Mouse (Mus musculus): ENCODE results near the gene 1700011M02Rik. TPM values are rescaled to one million over a fixed set of nuclear protein-coding genes. Genes with fewer than 3 reads are reported as not detected.
"Not testable (repeated sequence)": the region's sequence is repeated elsewhere in the genome, so short reads cannot be mapped to it uniquely, and the experiment has no call there.

Gene 1700011M02Rik
- polyA plus RNA-seq, 1 experiment from 2014 or later: not detected

DNA sequence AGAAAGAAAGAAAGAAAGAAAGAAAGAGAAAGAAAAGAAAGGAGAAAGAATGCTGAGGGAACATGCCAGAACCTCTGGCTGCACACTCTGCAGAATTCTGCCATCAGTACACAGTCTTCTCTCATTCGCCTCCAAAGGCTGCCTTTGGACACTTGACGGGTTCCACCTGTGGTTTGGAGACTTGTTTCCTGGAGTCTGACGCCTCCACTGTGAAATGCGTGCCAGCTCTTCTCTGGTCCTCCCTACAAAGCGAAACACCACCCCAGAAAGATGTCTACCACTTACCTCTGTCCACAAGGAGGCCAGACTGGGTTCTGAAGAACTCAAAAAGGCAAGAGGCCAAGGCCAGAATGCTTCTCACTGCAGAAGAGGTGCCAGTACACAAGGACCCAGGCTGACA lies 28.0 kb downstream of the 1700011M02Rik start:
- Histone ChIP-seq H3K4me3 (ENCODE audit: low read depth, low read length) (no peak overlapping the region), H3K9ac (ENCODE audit: low read length) (no peak overlapping the region), H3K4me1 (replicated peaks; ENCODE audit: control insufficient read depth, insufficient read depth, low read length) (no peaks in the 10 kb centered on the region), H3K4me2 (ENCODE audit: low read depth, low read length, severe bottlenecking) (no peak overlapping the region), H3K27me3 (ENCODE audit: control insufficient read depth, insufficient read depth, low read length) (no peaks in the 10 kb centered on the region; the same call in 1 of the 2 replicates), H3K36me3 (ENCODE audit: control insufficient read depth, insufficient read depth, low read length) (no peaks in the 10 kb centered on the region), H3K27ac (ENCODE audit: low read depth, low read length) (no peak overlapping the region), H3K9me3 (ENCODE audit: control insufficient read depth, low read length) (no peaks in the 10 kb centered on the region)
- no peak for ATAC-seq (replicated peaks; ENCODE audit: low FRiP score)
- 86% methylated on average over 5 of the region's 5 CpGs for WGBS
- DNase-seq (ENCODE audit: low spot score): no peak

DNA sequence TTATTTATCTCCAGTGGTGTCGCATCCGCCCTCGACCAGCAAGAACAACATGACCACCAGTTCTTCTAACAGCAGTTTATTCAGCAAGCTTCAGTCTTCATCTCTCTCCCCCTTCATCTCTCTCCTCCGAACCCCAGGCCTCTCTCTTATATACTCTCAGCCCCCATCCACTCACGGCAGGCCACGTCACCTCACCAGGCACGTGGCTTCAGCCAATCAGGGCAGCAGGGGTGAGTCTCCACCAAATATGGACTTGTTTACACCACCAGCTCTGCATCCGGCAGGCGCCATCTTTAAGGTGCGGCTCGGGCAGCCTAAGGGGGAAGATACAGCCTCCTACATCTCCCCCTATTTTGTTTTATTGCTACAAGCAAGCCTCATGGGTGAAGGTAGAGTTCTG lies 41.4 kb downstream of the 1700011M02Rik start:
- not testable (repeated sequence) for ATAC-seq (replicated peaks; ENCODE audit: low FRiP score); H3K4me1 ChIP-seq (replicated peaks; ENCODE audit: control insufficient read depth, insufficient read depth, low read length); DNase-seq (ENCODE audit: low spot score); H3K4me2 ChIP-seq (ENCODE audit: low read depth, low read length, severe bottlenecking); H3K9me3 ChIP-seq (ENCODE audit: control insufficient read depth, low read length); H3K27me3 ChIP-seq (ENCODE audit: control insufficient read depth, insufficient read depth, low read length); H3K9ac ChIP-seq (ENCODE audit: low read length); H3K36me3 ChIP-seq (ENCODE audit: control insufficient read depth, insufficient read depth, low read length); H3K4me3 ChIP-seq (ENCODE audit: low read depth, low read length); H3K27ac ChIP-seq (ENCODE audit: low read depth, low read length)
- WGBS: 86% methylated on average over 11 of the region's 11 CpGs

DNA sequence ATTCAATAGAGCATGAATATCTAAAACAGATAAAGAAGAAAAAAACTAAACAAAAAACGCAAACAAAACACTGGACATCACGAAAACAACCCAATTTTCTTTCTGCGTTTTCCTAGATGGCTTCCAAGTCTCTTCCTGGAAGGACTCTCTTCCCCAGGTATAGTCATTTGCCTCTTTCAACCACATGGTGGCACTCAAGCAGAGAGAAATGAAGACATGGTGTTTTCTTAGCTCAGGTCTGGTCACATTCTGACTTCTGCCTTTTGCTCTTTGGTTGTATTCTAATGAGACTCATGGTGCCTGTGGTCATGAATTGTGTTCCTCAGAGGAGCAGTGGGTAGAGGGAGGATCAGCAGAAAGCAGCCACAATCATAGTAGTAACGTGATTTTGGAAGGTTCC lies 50.2 kb downstream of the 1700011M02Rik start:
- Histone ChIP-seq H3K27me3 (ENCODE audit: control insufficient read depth, insufficient read depth, low read length) (no peaks in the 10 kb centered on the region), H3K27ac (ENCODE audit: low read depth, low read length) (no peak overlapping the region), H3K9ac (ENCODE audit: low read length) (no peak overlapping the region), H3K4me3 (ENCODE audit: low read depth, low read length) (no peak overlapping the region), H3K36me3 (ENCODE audit: control insufficient read depth, insufficient read depth, low read length) (no peaks in the 10 kb centered on the region), H3K9me3 (ENCODE audit: control insufficient read depth, low read length) (no peaks in the 10 kb centered on the region), H3K4me2 (ENCODE audit: low read depth, low read length, severe bottlenecking) (no peak overlapping the region), H3K4me1 (replicated peaks; ENCODE audit: control insufficient read depth, insufficient read depth, low read length) (no peaks in the 10 kb centered on the region)
- WGBS: 31% methylated on average over 4 of the region's 4 CpGs
- no peak for ATAC-seq (replicated peaks; ENCODE audit: low FRiP score)
- no peak for DNase-seq (ENCODE audit: low spot score)

Other genes with a start within 250 kb of the 1700011M02Rik start
- not detected in 2 replicates for gene Gm3880, start 221.9 kb upstream of the 1700011M02Rik start, polyA plus RNA-seq (2014; fragmentation: Nextera tagmentation; extraction: Ambion mirVana)
- not detected in 2 replicates for gene Gm9112, start 201.3 kb upstream of the 1700011M02Rik start, polyA plus RNA-seq (2014; fragmentation: Nextera tagmentation; extraction: Ambion mirVana)
- not detected in 2 replicates for gene Dmrtc1b, start 201.0 kb upstream of the 1700011M02Rik start, polyA plus RNA-seq (2014; fragmentation: Nextera tagmentation; extraction: Ambion mirVana)
- not detected in 2 replicates for gene Dmrtc1c1, start 105.9 kb upstream of the 1700011M02Rik start, polyA plus RNA-seq (2014; fragmentation: Nextera tagmentation; extraction: Ambion mirVana)
- not detected in 2 replicates for gene Dmrtc1c2, start 54.3 kb upstream of the 1700011M02Rik start, polyA plus RNA-seq (2014; fragmentation: Nextera tagmentation; extraction: Ambion mirVana)
- gene 1700031F05Rik, start 40.9 kb upstream of the 1700011M02Rik start, polyA plus RNA-seq (2014; fragmentation: Nextera tagmentation; extraction: Ambion mirVana): not detected in 2 replicates
- 0.32 and 0.40 TPM in 2 replicates for gene Dmrtc1a, start 218 bp upstream of the 1700011M02Rik start, polyA plus RNA-seq (2014; fragmentation: Nextera tagmentation; extraction: Ambion mirVana)
- gene 1700018G05Rik, start 19.5 kb downstream of the 1700011M02Rik start, polyA plus RNA-seq (2014; fragmentation: Nextera tagmentation; extraction: Ambion mirVana): not detected in 2 replicates